Mouse (Mus musculus): Measurements from ENCODE around the gene Pgm2l1. TPM values are rescaled to one million over a fixed set of nuclear protein-coding genes. Genes with fewer than 3 reads are reported as not detected.

Pgm2l1 gene
- polyA plus RNA-seq, 1 experiment, result 0.28 TPM

DNA sequence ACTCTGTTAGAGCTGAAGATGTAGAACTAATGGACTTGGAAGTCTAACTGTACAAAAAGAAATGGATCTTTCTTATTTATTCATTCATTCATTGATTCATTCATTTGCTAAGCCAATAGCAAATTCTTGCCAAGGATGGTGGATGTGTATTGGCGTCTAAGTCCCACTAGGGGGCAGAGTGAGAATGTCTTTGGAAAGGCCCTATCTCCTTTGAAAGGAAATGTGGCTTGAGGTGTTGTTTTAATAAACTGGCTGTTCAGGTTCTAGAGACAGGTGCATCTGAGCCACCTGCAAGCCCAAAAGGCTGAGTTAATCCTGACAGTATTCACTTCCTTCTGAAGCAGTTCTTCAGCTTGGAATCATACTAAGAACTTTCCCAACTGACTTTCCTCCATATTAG is 52.6 kb downstream of the Pgm2l1 start:
- Histone ChIP-seq H3K27me3 (ENCODE audit: control insufficient read depth, insufficient read depth, insufficient read length) (no peaks in the 10 kb centered on the region), H3ac (ENCODE audit: control insufficient read depth, insufficient read length) (no peak overlapping the region), H3K4me3 (no peak overlapping the region), H3K36me3 (ENCODE audit: control insufficient read depth, insufficient read depth) (no peaks in the 10 kb centered on the region), H3K4me2 (ENCODE audit: low read depth) (no peak overlapping the region), H3K79me2 (ENCODE audit: control insufficient read depth, insufficient read depth) (no peaks in the 10 kb centered on the region)
- no peak for TF ChIP-seq POLR2AphosphoS2 (IDR thresholded peaks at IDR 0.05; ENCODE audit: insufficient read length, low read depth)
- TF ChIP-seq MAX (IDR thresholded peaks at IDR 0.05; ENCODE audit: low read depth), result no peak
- no peak for TF ChIP-seq CEBPB (IDR thresholded peaks at IDR 0.05; ENCODE audit: insufficient read depth, poor library complexity, severe bottlenecking)
- no peak for TF ChIP-seq POLR2A (IDR thresholded peaks at IDR 0.05; ENCODE audit: insufficient read length, low read depth)
- no peak for TF ChIP-seq SRF (IDR thresholded peaks at IDR 0.05; ENCODE audit: control insufficient read depth, insufficient read length, low read depth)
- no peak for TF ChIP-seq MYOD1 (IDR thresholded peaks at IDR 0.05; ENCODE audit: control insufficient read depth in 1 of 3, insufficient read length in 2 of 3, low read depth in 2 of 3)
- TF ChIP-seq MYOG (IDR thresholded peaks at IDR 0.05; ENCODE audit: control insufficient read depth in 1 of 3, insufficient read depth in 1 of 3, insufficient read length in 2 of 3, low read depth in 2 of 3), result no peak
- no peak for TF ChIP-seq TCF3 (IDR thresholded peaks at IDR 0.05; ENCODE audit: insufficient read length, low read depth)

GRCm38 (mm10) chr7:100281596-100281995 is 54.4 kb downstream of the Pgm2l1 start:
- no peak for TF ChIP-seq TCF3 (IDR thresholded peaks at IDR 0.05; ENCODE audit: insufficient read length, low read depth)
- no peak overlapping the region for H3ac ChIP-seq (ENCODE audit: control insufficient read depth, insufficient read length)
- H3K36me3 ChIP-seq (ENCODE audit: control insufficient read depth, insufficient read depth), result no peaks in the 10 kb centered on the region
- H3K4me2 ChIP-seq (ENCODE audit: low read depth), result no peak overlapping the region
- H3K79me2 ChIP-seq (ENCODE audit: control insufficient read depth, insufficient read depth), result no peaks in the 10 kb centered on the region
- no peak overlapping the region for H3K4me3 ChIP-seq
- no peaks in the 10 kb centered on the region for H3K27me3 ChIP-seq (ENCODE audit: control insufficient read depth, insufficient read depth, insufficient read length)

- Histone ChIP-seq H3ac (ENCODE audit: control insufficient read depth, insufficient read length) (no peak overlapping the region), H3K79me2 (ENCODE audit: control insufficient read depth, insufficient read depth) (no peaks in the 10 kb centered on the region), H3K4me3 (no peak overlapping the region), H3K27me3 (ENCODE audit: control insufficient read depth, insufficient read depth, insufficient read length) (no peaks in the 10 kb centered on the region), H3K36me3 (ENCODE audit: control insufficient read depth, insufficient read depth) (no peaks in the 10 kb centered on the region), H3K4me2 (ENCODE audit: low read depth) (no peak overlapping the region)
- TF ChIP-seq MYOG (IDR thresholded peaks at IDR 0.05; ENCODE audit: control insufficient read depth in 1 of 3, insufficient read depth in 1 of 3, insufficient read length in 2 of 3, low read depth in 2 of 3), result no peak
- no peak for TF ChIP-seq POLR2AphosphoS2 (IDR thresholded peaks at IDR 0.05; ENCODE audit: insufficient read length, low read depth)
- TF ChIP-seq TCF12 (IDR thresholded peaks at IDR 0.05; ENCODE audit: insufficient read depth, poor library complexity, severe bottlenecking), result no peak
- TF ChIP-seq MAX (IDR thresholded peaks at IDR 0.05; ENCODE audit: low read depth), result no peak
- no peak for TF ChIP-seq MYOD1 (IDR thresholded peaks at IDR 0.05; ENCODE audit: control insufficient read depth in 1 of 3, insufficient read length in 2 of 3, low read depth in 2 of 3)
- TF ChIP-seq REST (IDR thresholded peaks at IDR 0.05; ENCODE audit: insufficient read depth, insufficient read length), result no peak
- TF ChIP-seq USF1 (IDR thresholded peaks at IDR 0.05; ENCODE audit: low read depth), result no peak
- TF ChIP-seq TCF3 (IDR thresholded peaks at IDR 0.05; ENCODE audit: insufficient read length, low read depth), result no peak
Observed at GRCm38 (mm10) chr7:100283298-100283697, 56.1 kb downstream of the Pgm2l1 start.

GRCm38 (mm10) chr7:100285383-100285782 is 58.2 kb downstream of the Pgm2l1 start, which contains the start of gene P4ha3:
Gene P4ha3, plus strand, starts transcription at chr7:100285520.
- peak within 1 kb of the TSS; percentile 86 for H3K4me2 ChIP-seq (ENCODE audit: low read depth)
- H3K36me3 ChIP-seq (ENCODE audit: control insufficient read depth, insufficient read depth), result no peaks in the 10 kb centered on the region
- H3K4me3 ChIP-seq, result peak within 1 kb of the TSS; percentile 12
- H3ac ChIP-seq (ENCODE audit: control insufficient read depth, insufficient read length), result peak within 1 kb of the TSS; percentile 35
- TF ChIP-seq CEBPB (IDR thresholded peaks at IDR 0.05; ENCODE audit: insufficient read depth, poor library complexity, severe bottlenecking), result no peak
- peak; percentile 31 for TF ChIP-seq POLR2A (IDR thresholded peaks at IDR 0.05; ENCODE audit: insufficient read length, low read depth)
- TF ChIP-seq USF1 (IDR thresholded peaks at IDR 0.05; ENCODE audit: low read depth), result no peak
- no peak for TF ChIP-seq MAX (IDR thresholded peaks at IDR 0.05; ENCODE audit: low read depth)
- no peaks in the 10 kb centered on the region for H3K79me2 ChIP-seq (ENCODE audit: control insufficient read depth, insufficient read depth)
- no peaks in the 10 kb centered on the region for H3K27me3 ChIP-seq (ENCODE audit: control insufficient read depth, insufficient read depth, insufficient read length)

GRCm38 (mm10) chr7:100287748-100288578 is 60.8 kb downstream of the Pgm2l1 start:
- H3ac ChIP-seq (ENCODE audit: control insufficient read depth, insufficient read length), result no peak overlapping the region
- H3K79me2 ChIP-seq (ENCODE audit: control insufficient read depth, insufficient read depth), result no peaks in the 10 kb centered on the region
- no peaks in the 10 kb centered on the region for H3K36me3 ChIP-seq (ENCODE audit: control insufficient read depth, insufficient read depth)
- H3K4me2 ChIP-seq (ENCODE audit: low read depth), result peak overlapping the region; percentile 73
- no peak overlapping the region for H3K4me3 ChIP-seq
- no peaks in the 10 kb centered on the region for H3K27me3 ChIP-seq (ENCODE audit: control insufficient read depth, insufficient read depth, insufficient read length)
- no peak for TF ChIP-seq MAX (IDR thresholded peaks at IDR 0.05; ENCODE audit: low read depth)
- no peak for TF ChIP-seq E2F4 (IDR thresholded peaks at IDR 0.05; ENCODE audit: insufficient read depth)
- TF ChIP-seq REST (IDR thresholded peaks at IDR 0.05; ENCODE audit: insufficient read depth, insufficient read length), result no peak
- TF ChIP-seq TCF12 (IDR thresholded peaks at IDR 0.05; ENCODE audit: insufficient read depth, poor library complexity, severe bottlenecking), result no peak
- no peak for TF ChIP-seq CEBPB (IDR thresholded peaks at IDR 0.05; ENCODE audit: insufficient read depth, poor library complexity, severe bottlenecking)
- no peak for TF ChIP-seq TCF3 (IDR thresholded peaks at IDR 0.05; ENCODE audit: insufficient read length, low read depth)
- no peak for TF ChIP-seq USF1 (IDR thresholded peaks at IDR 0.05; ENCODE audit: low read depth)

Data from myocyte (in vitro differentiated cells).